Mouse (Mus musculus) spleen, adult 2 months (tissue): ENCODE results near the gene Wdr49. TPM values are rescaled to one million over a fixed set of nuclear protein-coding genes. Genes with fewer than 3 reads are reported as not detected.

ENCODE experiments used
- DNase-seq, 2 experiments: peaks; one replicate each; pipeline versions ENCODE4 v3.0.0 to v3.0.0-alpha.2; 2012 to 2021; ENCODE audit warnings: low spot score in 2 of 2, low read depth in 1 of 2
- H3K27ac ChIP-seq: fragments of 200-500 bp; 2 replicates; pipeline ENCODE4 v1.5.1; 2012; ENCODE audit warnings: low read length, inconsistent platforms; ENCODE audit not compliant: insufficient read depth
- H3K27me3 ChIP-seq: fragments of 200-500 bp; 2 replicates; pipeline ENCODE4 v1.6.1; 2012; ENCODE audit warnings: mild to moderate bottlenecking, moderate library complexity, low read length, inconsistent platforms; ENCODE audit not compliant: control insufficient read depth, insufficient read depth
- H3K36me3 ChIP-seq: fragments of 200-500 bp; 2 replicates; pipeline ENCODE4 v1.6.1; 2012; ENCODE audit warnings: mild to moderate bottlenecking, low read length, inconsistent platforms; ENCODE audit not compliant: control insufficient read depth, insufficient read depth
- H3K4me1 ChIP-seq: fragments of 200-500 bp; 2 replicates; pipeline ENCODE4 v1.6.1; 2011; ENCODE audit warnings: inconsistent platforms; ENCODE audit not compliant: control insufficient read depth, insufficient read depth, insufficient read length
- H3K4me3 ChIP-seq: fragments of 200-500 bp; 2 replicates; pipeline ENCODE4 v1.5.1; 2011; ENCODE audit warnings: mild to moderate bottlenecking, inconsistent platforms; ENCODE audit not compliant: insufficient read depth, insufficient read length; ENCODE audit errors: extremely low read depth
- CTCF ChIP-seq: fragments of 200-500 bp; IDR thresholded peaks from 2 replicates; pipeline ENCODE4 v1.5.1; 2011; ENCODE audit warnings: mild to moderate bottlenecking, inconsistent platforms; ENCODE audit not compliant: insufficient read depth, insufficient read length, insufficient replicate concordance; ENCODE audit errors: extremely low read depth
- POLR2A ChIP-seq: fragments of 200-500 bp; IDR thresholded peaks from 2 replicates; pipeline ENCODE4 v1.6.1; 2011; ENCODE audit warnings: low read depth, low read length, inconsistent platforms
- WGBS: fragments of 180-500 bp; shearing (Covaris S2); methylation state at CpG from one replicate; pipeline ENCODE4 v1.1.7; 2018; 5-methylcytosine and 5-hydroxymethylcytosine counted together
- polyA plus RNA-seq: library from polyadenylated mRNA; depleted of rRNA; stranded (reverse); fragments of >200 nt; gene quantifications from 2 replicates; pipeline ENCODE4 v1.2.3, GENCODE M21; 2012

Wdr49 gene
- polyA plus RNA-seq, 1 experiment, result not detected

- Histone ChIP-seq H3K36me3 (no peaks in the 10 kb centered on the region), H3K27ac (no peak overlapping the region), H3K4me3 (no peak overlapping the region), H3K4me1 (no peaks in the 10 kb centered on the region), H3K27me3 (no peaks in the 10 kb centered on the region)
- WGBS, result 69% methylated on average over 3 of the region's 3 CpGs
- TF ChIP-seq POLR2A (no peak), CTCF (no peak)
- no peak for DNase-seq
These were observed 87.5 kb downstream of the Wdr49 start for GRCm38 (mm10) chr3:75394487-75394886.

GRCm38 (mm10) chr3:75381776-75382175 lies 100.2 kb downstream of the Wdr49 start:
- Histone ChIP-seq H3K4me1 (no peaks in the 10 kb centered on the region), H3K36me3 (no peaks in the 10 kb centered on the region), H3K27me3 (no peaks in the 10 kb centered on the region), H3K27ac (no peak overlapping the region), H3K4me3 (no peak overlapping the region)
- no peak for DNase-seq
- no peak for TF ChIP-seq CTCF
- TF ChIP-seq POLR2A, result no peak
- WGBS, result 83% methylated on average over 2 of the region's 2 CpGs

- Histone ChIP-seq H3K27me3 (no peaks in the 10 kb centered on the region), H3K36me3 (no peaks in the 10 kb centered on the region), H3K4me1 (no peaks in the 10 kb centered on the region), H3K4me3 (no peak overlapping the region), H3K27ac (no peak overlapping the region)
- TF ChIP-seq CTCF, result no peak
- DNase-seq, result no peak
These were observed 128.0 kb downstream of the Wdr49 start for GRCm38 (mm10) chr3:75353972-75354371.

- Histone ChIP-seq H3K4me1 (no peaks in the 10 kb centered on the region), H3K36me3 (no peaks in the 10 kb centered on the region), H3K27me3 (no peaks in the 10 kb centered on the region), H3K27ac (no peak overlapping the region), H3K4me3 (no peak overlapping the region)
- no peak for DNase-seq
- TF ChIP-seq CTCF (no peak), POLR2A (no peak)
These were observed 144.8 kb downstream of the Wdr49 start for GRCm38 (mm10) chr3:75337196-75337595.

- H3K27ac ChIP-seq, result no peak overlapping the region
These were observed 161.0 kb downstream of the Wdr49 start for GRCm38 (mm10) chr3:75320999-75321398.

GRCm38 (mm10) chr3:75308861-75309260 lies 173.1 kb downstream of the Wdr49 start:
- H3K4me1 ChIP-seq, result no peaks in the 10 kb centered on the region
- no peaks in the 10 kb centered on the region for H3K27me3 ChIP-seq
- no peak for DNase-seq
- WGBS, result 88% methylated on average over 4 of the region's 4 CpGs
- H3K36me3 ChIP-seq, result no peaks in the 10 kb centered on the region
- no peak overlapping the region for H3K4me3 ChIP-seq
- TF ChIP-seq CTCF, result no peak
- TF ChIP-seq POLR2A, result no peak
- no peak overlapping the region for H3K27ac ChIP-seq

More at GRCm38 (mm10) chr3:75320999-75321398, 161.0 kb downstream of the Wdr49 start:
- H3K4me1 ChIP-seq, result no peaks in the 10 kb centered on the region
- DNase-seq, result no peak
- no peaks in the 10 kb centered on the region for H3K36me3 ChIP-seq
- no peaks in the 10 kb centered on the region for H3K27me3 ChIP-seq
- WGBS, result 74% methylated on average over 4 of the region's 4 CpGs
- H3K4me3 ChIP-seq, result no peak overlapping the region
- no peak for TF ChIP-seq POLR2A
- no peak for TF ChIP-seq CTCF

- TF ChIP-seq POLR2A (no peak), CTCF (no peak)
- Histone ChIP-seq H3K4me1 (no peaks in the 10 kb centered on the region), H3K36me3 (no peaks in the 10 kb centered on the region), H3K27me3 (no peaks in the 10 kb centered on the region), H3K4me3 (no peak overlapping the region), H3K27ac (no peak overlapping the region)
- WGBS, result 43% methylated on average over 3 of the region's 3 CpGs
- DNase-seq, result no peak
These were observed 173.7 kb downstream of the Wdr49 start for GRCm38 (mm10) chr3:75308228-75308627.
